Mouse (Mus musculus) ES-Bruce4 (cell line): ENCODE measurements at regions not wholly inside any gene's neighbourhood (a gene's known extent, or its start where the extent isn't known, plus 50 kb on each side); places are given as distances from the start of the nearest gene placed in this dataset.

Experiments used
- EP300 ChIP-seq: IDR thresholded peaks from 2 replicates; pipeline ENCODE4 v1.6.1; 2011; ENCODE audit warnings: low read depth, low read length; ENCODE audit not compliant: insufficient read depth
- POLR2A ChIP-seq: IDR thresholded peaks from one replicate; pipeline ENCODE4 v1.8.1; 2011; ENCODE audit warnings: low read length; ENCODE audit not compliant: insufficient read depth

DNA sequence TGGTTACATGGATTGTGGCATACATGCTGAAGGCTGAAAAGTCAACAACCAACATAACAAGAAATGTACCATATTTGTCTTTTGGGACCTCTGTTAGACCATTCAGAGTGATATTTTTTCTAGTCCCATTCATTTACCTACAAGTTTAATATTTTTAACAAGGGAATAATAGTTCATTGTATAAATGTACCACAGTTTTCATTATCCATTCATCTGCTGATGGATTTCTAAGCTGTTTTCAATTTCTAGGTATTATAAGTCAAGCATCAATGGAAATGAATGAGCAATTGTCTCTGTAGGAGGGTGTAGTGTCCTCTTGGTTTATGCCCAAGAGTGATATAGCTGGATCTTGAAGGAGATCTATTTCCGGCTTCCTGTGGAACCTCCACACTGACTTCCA, 375.9 kb upstream of the Mon1b start:
- TF ChIP-seq EP300 (no peak), POLR2A (no peak)
